Mouse (Mus musculus): Measurements from ENCODE around the gene Proca1.

The Proca1 gene

DNA sequence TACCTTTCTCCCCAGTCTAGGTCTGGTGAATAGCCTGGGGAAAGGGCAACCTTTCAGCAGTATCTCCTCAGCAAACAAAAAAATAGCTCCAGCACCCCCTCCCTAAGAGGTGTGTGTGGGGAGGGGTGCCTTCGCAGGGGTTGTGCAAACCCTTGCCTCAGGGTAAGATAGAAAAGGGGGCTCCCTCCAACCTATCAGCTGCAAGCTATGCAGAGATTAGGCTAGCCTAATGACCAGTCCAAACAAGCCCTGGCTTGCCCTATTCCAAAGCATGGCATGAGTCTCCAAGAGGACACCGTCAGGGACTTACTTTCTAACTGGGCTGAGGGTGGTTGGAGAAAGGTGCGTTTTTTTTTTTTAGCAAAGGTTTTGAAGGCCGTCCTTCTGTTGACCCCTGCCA, 27.0 kb upstream of the Proca1 start:
- no peak for DNase-seq (ENCODE audit: low spot score in 2 of 2)

DNA sequence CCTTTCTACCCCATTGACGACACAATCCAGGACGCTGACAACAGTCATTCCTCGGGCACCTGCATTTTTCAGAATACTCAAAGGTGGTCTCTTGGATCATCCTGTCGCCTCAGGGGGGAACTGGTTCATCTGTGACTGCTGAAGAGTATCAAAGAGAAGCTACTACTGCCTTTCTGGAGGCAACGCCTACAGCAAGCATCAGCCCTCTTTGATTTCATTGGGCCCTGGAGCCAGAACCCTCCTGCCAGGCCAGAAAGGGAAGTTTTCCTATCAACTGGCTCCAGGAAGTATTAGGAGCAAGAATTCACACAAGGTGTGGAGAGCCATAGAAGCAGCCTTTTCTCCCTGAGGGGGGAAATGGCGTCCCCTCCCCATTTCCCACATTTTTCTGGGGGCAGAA, 26.6 kb upstream of the Proca1 start:
- no peak for DNase-seq (ENCODE audit: low spot score in 2 of 2)

DNA sequence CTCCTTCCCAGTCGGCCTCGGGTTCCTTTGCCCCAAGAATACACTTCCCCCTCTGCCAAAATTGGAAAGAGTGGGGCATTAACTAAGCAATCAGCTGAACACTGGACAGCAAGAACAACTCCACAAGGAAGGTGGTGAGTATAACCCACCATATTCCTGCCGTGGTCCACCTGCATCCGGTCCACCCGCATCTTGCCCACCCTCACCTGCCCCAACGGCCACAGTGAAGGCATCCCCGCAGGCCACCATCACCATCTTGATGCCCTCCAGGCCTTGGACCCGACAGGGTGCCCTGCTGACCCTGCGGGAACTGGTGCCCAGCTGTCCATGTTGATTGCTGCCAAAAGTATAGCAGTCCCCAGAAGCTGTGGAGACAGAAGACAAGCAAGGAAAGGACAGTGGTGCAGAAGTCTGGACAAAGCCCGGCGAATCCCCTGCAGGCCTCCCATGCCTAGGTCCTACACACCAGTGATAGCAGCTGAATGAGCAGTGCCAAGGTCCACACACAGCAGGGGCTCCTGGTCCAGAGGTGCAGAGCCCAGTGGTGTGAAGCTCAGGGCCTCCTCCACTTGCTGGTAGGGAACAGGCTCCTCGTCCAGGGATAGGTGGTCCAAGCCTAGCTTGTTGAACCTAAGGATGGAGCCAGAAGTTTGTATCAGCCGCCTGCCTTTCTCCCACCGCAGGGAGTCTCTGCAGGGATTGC, 25.8 kb upstream of the Proca1 start:
- DNase-seq (ENCODE audit: low spot score in 2 of 2) = no peak

DNA sequence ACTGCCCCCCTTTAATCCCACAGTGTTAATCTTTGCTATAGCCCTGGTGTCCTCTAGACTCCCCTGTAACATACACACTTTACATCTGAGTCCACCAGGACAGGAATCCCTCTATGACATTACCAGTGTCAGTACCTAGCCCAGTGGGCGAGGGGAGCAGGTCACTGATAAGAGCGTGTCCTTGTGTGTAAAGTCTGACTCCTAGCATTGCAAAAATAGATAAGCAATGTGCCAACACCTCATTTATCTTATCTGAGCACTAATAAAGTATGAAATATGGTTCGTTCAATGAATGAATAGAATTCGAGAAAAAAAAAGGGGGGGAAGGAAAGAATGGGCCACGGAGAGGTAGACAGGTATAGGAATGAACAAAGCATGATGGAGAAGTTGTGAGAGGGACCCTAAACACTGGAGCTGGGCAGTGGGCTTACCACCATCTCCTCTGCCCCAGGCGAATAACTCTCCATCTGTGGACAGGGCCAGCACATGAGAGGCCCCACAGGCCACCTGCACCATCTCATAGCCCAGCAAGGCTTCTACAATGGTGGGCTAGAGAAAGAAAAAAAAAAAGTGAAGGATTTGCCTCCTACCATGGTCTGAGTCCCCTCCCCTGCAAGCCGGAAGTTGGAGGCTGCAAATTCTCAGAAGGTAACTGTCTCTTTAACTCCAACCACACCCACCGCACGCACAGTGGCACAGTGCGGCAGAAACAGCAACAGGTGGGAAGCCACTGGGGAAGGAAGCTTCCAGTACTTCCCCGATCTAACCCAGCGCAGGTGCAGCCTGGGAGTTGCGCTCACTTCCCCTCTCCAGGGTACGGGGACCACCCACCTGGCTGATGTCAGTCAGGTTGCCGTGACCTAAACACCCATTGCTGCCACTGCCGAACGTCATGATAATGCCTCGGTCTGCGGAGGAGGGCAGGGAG, 24.4 kb upstream of the Proca1 start:
- no peak for DNase-seq (ENCODE audit: low spot score in 2 of 2)

DNA sequence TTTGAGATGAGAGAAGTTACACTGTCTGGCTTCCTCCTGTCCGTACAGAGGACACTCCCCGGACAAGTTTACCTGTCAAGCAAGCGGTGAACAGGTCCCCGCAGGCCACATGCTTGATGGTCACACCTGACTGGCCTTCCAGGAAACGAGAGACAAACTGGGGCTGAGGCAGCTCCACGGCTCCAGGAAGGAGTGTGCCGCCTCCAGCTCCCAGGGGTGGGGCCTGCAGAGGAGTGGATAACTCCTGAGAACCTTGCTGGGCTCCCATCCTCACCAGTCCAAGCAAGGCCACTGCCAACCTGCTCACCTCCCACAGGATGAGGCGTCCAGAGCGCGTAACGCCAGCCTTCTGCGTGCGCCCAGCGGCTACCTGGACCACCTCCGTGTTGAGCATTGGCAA, 22.9 kb upstream of the Proca1 start:
- DNase-seq (ENCODE audit: low spot score in 2 of 2) = no peak

DNA sequence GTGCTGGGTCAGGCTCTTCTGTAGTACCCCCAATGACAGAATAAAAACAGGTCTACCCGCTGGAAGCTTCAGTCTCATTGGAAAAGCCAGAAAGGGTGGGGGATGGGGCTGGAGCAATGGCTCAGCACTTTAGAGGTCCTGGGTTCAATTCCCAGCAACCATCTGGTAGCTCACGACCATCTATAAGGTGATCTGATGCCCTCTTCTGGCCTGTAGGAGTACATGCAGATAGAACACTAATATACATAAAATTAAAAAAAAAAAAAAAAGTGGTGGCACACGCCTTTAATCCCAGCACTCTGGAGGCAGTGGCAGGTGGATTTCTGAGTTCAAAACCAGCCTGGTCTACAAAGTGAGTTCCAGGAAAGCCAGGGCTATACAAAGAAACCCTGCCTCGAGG, 21.9 kb upstream of the Proca1 start:
- DNase-seq (ENCODE audit: low spot score in 2 of 2) = no peak

DNA sequence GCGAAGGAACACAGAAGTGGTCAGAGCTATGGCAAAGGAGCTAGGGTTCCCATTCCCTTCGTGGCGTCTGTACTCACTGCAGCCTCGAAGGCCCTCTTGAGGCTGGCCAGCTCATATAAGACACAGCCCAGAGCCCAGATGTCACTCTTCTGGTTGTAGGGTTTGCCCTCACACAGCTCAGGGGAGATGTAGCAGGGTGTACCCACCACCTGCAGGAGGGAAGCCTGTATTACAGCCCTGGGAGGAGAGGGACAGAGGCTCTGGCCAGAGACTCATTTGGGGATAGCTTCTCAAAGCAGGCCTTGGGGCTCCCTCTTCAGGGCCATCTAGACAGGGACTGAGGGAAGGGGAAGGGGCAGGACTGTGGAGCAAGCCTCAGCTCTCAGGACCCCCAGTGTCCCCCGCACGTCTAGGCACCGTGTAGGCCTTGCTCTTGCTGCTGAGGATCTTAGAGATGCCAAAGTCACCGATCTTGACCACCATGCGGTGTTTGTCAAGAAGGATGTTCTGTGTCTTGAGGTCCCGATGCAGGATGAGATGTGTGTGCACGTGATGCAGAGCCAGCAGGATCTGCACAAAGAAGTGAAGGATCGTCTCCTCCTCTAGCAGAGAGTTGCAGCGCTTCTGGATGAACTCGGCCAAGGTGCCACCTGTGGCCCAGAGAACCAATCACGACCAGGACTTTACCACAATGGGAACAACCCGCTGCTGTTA, 21.0 kb upstream of the Proca1 start:
- DNase-seq (ENCODE audit: low spot score in 2 of 2) = no peak

DNA sequence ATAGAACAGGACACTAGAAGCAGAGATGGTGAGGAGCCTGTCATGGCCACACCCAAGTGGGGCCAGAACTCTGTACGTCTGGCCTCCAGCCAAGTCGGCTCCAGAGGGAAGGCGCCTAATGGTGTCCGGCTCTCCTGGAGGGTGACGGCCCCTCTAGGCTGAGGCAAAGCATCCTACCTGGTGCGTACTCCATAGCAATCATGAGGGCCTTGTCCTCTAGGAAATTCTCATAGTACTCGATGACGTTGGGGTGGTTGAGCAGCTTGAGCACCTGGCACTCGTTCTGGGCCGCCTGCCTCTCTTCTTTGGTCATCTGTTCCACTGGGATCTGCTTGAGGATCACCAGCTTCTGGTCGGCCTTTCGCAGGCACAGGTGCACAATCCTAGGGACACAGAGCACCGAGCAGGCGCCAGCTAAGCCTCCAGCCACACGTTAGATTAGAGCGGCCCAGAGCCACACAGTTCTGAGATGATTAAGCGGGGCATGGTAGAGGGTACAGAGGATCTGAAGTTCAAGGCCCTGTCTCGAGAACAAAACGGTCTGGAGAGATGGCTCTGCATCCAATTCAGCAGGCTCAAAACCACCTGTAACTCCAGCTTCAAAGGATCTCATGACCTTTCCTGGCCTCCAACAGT, 20.3 kb upstream of the Proca1 start:
- DNase-seq (ENCODE audit: low spot score in 2 of 2) = no peak

DNA sequence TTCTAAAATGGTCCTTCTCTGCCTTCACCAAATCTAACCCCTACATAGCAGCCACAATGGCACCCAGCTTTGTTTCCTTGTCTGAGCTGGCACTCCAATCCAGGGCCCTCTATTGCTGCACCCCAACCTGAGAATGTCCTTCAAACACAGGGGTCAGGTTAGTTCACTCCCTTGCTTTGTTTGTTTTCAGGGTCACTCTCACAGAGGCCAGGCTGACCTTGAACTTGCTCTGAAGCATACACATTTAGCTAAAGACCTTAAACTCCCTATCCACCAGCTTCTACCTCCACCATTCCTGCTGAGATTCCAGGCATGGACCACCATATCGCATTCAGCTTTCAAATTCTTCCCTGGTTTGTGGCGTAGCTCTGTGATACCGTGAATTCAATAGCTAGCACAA, 18.7 kb upstream of the Proca1 start:
- no peak for DNase-seq (ENCODE audit: low spot score in 2 of 2)

DNA sequence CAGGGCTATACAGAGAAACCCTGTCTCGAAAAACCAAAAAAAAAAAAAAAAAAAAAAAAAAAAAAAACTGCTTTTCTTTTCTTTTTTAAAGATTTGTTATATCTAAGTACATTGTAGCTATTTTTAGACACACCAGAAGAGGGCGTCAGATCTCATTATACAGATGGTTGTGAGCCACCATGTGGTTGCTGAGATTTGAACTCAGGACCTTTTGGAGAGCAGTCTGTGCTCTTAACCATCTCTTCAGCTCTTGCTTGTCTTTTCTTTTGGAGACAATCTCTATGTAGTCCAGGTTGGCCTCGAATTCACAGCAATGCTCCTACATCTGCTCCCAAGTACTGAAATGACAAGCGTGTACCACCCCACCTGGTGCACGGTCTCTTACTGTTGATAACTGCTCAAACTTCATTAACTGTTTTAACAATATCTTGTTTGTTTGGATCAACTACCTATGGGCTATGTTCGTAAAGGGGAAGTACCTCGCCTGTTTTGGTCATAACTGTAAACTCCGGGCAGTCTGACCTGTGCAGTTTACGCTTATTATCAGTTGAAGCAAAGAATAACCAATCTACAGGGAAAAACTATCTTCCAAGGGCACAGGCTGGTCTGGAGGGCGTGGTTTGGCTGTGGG, 17.3 kb upstream of the Proca1 start:
- DNase-seq (ENCODE audit: low spot score in 2 of 2) = no peak

DNA sequence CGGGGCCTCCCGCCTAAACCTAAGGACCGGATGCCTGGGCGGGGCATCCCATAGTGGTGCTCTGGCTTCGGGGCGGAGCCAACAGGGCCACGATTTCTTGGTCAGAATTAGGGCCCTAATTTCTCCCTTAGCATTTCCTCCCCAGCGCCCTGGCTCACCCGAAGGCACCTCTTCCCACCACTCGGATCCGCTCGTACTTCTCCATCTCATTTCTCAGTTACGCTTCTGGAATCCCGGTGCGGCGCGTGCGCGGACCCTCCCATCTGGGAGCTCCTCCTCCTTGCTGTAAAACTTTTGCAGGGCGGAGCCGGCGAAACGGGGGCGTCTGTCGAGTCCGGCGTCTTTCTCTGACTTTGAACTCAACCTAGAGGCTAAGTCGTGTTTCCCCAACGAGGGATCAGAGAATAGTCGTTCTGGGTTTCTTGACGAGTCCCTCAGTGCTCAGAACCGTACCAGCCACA, 16.8 kb upstream of the Proca1 start, which contains the start of the genes Nek8 and Tlcd1:
TSS of gene Nek8 (minus strand) at position 274 of the 461 bp plus-strand sequence.
TSS of gene Tlcd1 (plus strand) at position 310 of the 461 bp plus-strand sequence.
- peak in 1 of 2 experiments; percentile 78 for DNase-seq (ENCODE audit: low spot score in 2 of 2)

DNA sequence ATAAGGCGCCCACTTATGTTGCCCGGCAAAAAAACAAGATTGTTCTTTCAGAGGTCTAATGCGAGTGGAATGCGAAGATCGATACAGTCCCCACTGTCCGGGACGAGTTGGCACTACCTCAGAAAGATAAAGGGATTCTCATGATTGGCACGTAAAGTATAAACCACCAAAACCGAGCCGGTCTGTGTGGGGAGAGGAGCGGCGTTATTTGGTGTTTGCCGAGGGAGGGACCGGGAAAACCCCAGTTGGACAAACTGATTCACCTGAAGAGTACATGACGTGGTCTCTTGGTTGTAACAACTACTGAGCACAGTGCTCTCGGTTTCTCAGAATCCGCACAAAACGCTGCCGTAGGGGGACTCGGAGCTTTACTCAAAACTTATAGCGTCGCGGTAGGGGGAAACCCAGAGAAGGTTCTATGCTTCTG, 16.3 kb upstream of the Proca1 start:
- DNase-seq (ENCODE audit: low spot score in 2 of 2) = no peak

DNA sequence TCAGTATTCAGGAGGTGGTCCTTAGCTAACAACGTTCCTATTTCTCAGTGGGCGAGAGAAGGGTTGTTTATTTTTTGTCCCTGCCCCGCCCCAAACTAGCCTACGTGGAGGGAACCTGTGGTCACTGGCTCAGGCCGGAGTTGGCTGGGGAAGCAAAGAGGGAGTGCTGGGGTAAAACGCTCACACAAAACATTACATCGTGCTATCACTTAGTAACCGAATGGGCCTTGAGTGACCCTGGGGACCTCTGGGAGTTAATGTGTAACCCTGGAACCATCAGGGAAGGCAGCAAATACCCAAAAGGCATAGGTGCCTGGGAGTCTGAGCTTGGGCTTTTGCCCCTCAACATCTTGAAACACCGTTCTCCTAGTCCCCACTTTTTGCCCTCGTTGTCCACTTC, 15.8 kb upstream of the Proca1 start:
- DNase-seq (ENCODE audit: low spot score in 2 of 2) = no peak

DNA sequence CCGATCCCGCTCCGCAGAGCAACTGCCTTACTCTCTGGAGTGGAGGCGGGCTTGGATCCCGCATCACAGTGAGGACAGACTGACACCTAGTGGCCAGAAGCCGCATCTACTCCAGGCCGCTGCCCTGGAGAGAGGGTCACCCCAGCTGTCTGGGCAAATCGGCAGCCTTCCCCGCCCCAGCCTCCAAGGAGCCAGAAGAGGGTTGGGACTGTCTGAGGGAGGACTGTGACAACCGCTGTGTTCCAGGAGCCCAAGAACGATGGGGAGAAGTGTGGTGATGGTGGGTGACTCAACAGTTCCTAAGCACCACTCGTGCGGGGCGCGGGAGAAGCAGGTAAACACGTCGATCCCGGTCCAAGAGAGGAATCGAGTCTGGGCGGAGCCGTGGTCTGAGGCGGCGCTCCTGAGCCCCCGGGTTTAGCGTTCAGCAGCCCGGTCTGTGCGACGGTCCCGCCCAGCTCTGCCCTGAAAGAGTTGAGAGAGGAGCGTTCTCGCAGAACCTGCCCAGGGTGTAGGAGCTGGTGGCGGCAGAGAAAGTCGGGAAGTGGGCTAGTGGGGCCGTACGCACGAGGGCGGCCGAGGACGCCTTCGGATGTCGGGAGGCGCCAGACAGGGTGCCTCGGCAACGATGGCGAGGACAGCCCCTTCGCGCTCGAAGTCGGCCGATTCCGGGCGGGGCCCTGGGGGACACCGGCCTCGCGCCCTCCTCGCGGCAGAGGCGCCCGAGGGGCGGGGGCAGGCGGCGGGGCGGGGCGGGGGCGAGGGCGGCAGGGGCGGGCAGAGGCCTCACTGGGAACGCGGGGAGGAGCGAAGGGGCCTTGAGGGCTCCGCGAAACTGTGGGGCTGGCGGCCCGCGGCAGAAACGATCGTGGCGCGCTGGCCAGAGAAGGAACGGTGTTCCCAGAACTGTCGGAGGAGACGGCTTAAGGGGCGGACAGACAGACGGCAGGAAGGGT, 15.0 kb upstream of the Proca1 start:
- DNase-seq (ENCODE audit: low spot score in 2 of 2) = peak; percentile 81 to 95

DNA sequence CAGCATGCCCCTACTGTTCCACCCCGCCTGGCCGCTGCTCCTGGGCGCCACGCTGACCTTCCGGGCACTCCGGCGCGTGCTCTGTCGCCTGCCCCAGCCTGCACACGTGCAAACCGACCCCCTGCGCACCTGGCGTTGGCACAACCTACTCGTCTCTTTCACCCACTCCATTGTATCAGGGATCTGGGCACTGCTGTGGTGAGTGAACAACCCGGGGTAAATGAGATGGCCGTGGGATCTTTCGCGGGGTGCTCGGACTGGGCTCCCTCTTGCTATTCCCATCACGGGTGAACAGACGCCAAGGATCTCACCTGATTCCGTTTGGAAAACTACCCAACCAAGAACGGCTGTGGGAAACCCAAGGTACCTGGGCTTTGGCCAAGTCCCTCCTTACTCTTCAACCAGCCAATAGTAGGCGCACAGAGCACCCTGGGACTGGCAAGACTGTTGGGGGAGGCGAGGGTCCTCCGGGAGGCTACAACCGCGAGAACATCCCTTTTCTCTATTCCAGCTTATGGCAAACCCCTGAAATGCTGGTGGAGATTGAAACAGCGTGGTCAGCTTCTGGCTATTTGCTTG, 14.2 kb upstream of the Proca1 start:
- peak in 1 of 2 experiments; percentile 53 for DNase-seq (ENCODE audit: low spot score in 2 of 2)

DNA sequence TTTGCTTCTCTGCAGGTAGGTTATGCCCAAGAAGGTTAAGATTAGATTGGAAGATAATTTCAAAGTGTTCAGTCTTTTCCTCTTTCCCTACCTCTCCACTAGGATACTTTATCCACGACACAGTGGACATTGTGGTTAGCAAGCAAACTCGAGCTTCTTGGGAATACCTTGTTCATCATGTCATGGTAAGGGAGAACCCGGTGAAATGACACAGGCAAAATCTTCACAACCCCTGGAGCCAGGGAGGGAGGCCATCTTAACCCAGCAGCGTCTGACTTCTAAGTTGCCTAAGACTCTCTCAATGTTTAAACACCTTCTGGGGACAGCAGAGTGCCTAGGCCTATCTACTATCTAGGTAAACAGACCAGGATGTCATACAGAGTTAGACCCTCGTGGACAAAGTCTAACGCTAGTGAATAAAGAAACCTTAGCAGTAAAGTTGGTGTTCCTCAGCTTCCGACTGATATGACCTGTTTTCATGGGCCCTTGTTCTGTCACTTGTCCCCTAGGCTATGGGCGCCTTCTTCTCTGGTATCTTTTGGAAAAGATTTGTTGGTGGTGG, 13.7 kb upstream of the Proca1 start:
- no peak for DNase-seq (ENCODE audit: low spot score in 2 of 2)

DNA sequence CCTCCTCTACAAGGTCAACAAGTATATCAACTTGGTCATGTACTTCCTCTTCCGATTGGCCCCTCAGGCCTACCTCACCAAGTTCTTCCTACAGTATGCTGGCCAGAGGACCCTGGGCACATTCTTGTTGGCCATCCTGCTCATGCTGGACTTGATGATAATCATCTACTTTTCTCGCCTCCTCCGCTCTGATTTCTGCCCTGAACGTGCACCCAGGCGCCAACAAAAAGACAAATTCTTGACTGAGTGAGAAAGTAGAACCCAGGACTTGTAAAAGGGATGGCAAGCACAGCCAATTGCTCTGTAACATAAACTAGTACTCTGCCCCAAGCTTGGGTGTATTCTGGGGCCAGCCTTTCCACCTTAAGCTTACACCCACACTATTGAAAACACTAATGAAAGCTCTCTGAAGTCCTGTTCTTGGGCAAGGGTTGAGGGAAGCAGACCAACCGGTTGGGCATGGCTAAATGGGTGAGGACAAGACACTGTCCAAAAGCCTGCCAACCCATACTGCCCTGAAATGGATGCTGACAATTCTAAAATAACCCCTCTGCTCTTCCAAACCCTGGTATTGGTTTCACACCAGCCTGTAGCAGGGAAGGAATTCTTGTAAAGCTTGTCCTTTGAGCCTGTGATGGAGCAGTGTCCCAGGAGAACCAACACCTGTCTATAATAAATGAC, 13.0 kb upstream of the Proca1 start:
- no peak for DNase-seq (ENCODE audit: low spot score in 2 of 2)

DNA sequence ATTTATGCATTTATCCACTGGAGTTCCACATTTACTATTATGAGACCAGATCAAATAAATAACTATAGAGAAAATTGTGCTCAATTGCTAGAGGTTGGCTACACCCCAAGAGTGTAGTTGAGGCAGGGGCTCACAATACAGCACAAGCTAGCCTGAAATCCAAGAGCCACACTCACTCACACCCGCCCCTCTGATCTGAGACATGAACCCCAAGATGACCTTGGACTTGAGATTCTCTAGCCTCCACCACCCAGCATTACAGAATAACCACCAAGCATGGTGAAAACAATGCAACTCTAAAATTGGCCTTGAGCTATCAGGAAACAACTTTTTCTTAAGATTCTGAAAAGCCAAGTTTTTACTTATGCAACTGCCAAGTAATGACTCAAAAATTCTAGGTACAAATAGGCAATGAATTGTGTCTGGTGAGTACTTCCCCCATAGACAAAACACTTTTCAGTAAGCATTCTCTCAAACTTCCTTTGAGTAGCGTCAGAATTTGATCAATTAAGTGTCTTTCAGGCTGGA, 11.3 kb upstream of the Proca1 start:
- DNase-seq (ENCODE audit: low spot score in 2 of 2) = no peak

Measured in left cerebral cortex, adult 9 months (tissue).